Mouse (Mus musculus) frontal cortex, postnatal 36 days (tissue): ENCODE data around the gene Aldh4a1.

Experiments used
- DNase-seq, 2 experiments: peaks; one replicate each; pipeline ENCODE4 v3.0.0; 2022; ENCODE audit warnings: low spot score in 2 of 2

The Aldh4a1 gene

GRCm38 (mm10) chr4:139675696-139676095, 53.0 kb downstream of the Aldh4a1 start:
- DNase-seq = no peak

- DNase-seq = no peak
Observed at GRCm38 (mm10) chr4:139683728-139684638, 61.3 kb downstream of the Aldh4a1 start.

- DNase-seq = peak; percentile 66 to 76
Observed at GRCm38 (mm10) chr4:139684639-139685017, 62.0 kb downstream of the Aldh4a1 start.

- no peak for DNase-seq
Observed at GRCm38 (mm10) chr4:139688058-139688457, 65.4 kb downstream of the Aldh4a1 start.

- no peak for DNase-seq
Observed at GRCm38 (mm10) chr4:139689627-139690269, 67.1 kb downstream of the Aldh4a1 start.

GRCm38 (mm10) chr4:139693315-139693714, 70.6 kb downstream of the Aldh4a1 start:
- no peak for DNase-seq

- no peak for DNase-seq
Observed at GRCm38 (mm10) chr4:139697755-139698154, 75.1 kb downstream of the Aldh4a1 start.

GRCm38 (mm10) chr4:139698602-139699001, 75.9 kb downstream of the Aldh4a1 start:
- no peak for DNase-seq
